Mouse (Mus musculus) hindbrain, embryonic 11.5 days (tissue): ENCODE measurements around the gene Fnip2. TPM values are rescaled to one million over a fixed set of nuclear protein-coding genes. Genes with fewer than 3 reads are reported as not detected.

ENCODE experiments used
- ATAC-seq: fragments of 200-750 bp; cut with Nextera tagmentation; 2 replicates; pipeline ENCODE4 v1.8.0; 2017; ENCODE audit warnings: mild to moderate bottlenecking, moderate TSS enrichment, moderate library complexity; ENCODE audit not compliant: low FRiP score
- DNase-seq: peaks from one replicate; pipeline ENCODE4 v3.0.0-alpha.2; 2015; ENCODE audit warnings: low spot score
- H3K27ac ChIP-seq: fragments of 300-500 bp; sonication (generic); 2 replicates; pipeline ENCODE4 v1.5.1; 2014; ENCODE audit warnings: mild to moderate bottlenecking, low read depth, low read length
- H3K27me3 ChIP-seq: fragments of 300-500 bp; sonication (generic); 2 replicates; pipeline ENCODE4 v1.6.1; 2014; ENCODE audit warnings: mild to moderate bottlenecking, low read length, moderate library complexity, mixed read lengths; ENCODE audit not compliant: control insufficient read depth, insufficient read depth
- H3K36me3 ChIP-seq: fragments of 300-500 bp; sonication (generic); 2 replicates; pipeline ENCODE4 v1.6.1; 2014; ENCODE audit warnings: mild to moderate bottlenecking, low read length, moderate library complexity, mixed read lengths; ENCODE audit not compliant: control insufficient read depth, insufficient read depth
- H3K4me1 ChIP-seq: fragments of 300-500 bp; sonication (generic); replicated peaks from 2 replicates; pipeline ENCODE4 v1.6.1; 2014; ENCODE audit warnings: low read length, mixed read lengths; ENCODE audit not compliant: control insufficient read depth, insufficient read depth
- H3K4me2 ChIP-seq: fragments of 300-500 bp; sonication (generic); replicated peaks from 2 replicates; pipeline ENCODE4 v1.6.1; 2014; ENCODE audit warnings: mild to moderate bottlenecking, low read depth, low read length
- H3K4me3 ChIP-seq: fragments of 300-500 bp; sonication (generic); 2 replicates; pipeline ENCODE4 v1.5.1; 2014; ENCODE audit warnings: low read depth, low read length
- H3K9ac ChIP-seq: fragments of 300-500 bp; sonication (generic); 2 replicates; pipeline ENCODE4 v1.6.1; 2014; ENCODE audit warnings: low read depth, low read length
- H3K9me3 ChIP-seq: fragments of 300-500 bp; sonication (generic); 2 replicates; pipeline ENCODE4 v1.6.1; 2016; ENCODE audit warnings: low read length; ENCODE audit not compliant: control insufficient read depth
- WGBS: fragments of 180-500 bp; shearing (Covaris S2); extraction: QIAGEN DNeasy Blood & Tissue Kit; methylation state at CpG from one replicate; pipeline ENCODE4 v1.1.7; 2014; 5-methylcytosine and 5-hydroxymethylcytosine counted together
- polyA plus RNA-seq: library from polyadenylated mRNA; unstranded; fragments of >200 nt; fragmentation: Nextera tagmentation; extraction: Ambion mirVana; gene quantifications from 2 replicates; pipeline ENCODE4 v1.2.1, GENCODE M21; 2014

The Fnip2 gene
- polyA plus RNA-seq, 1 experiment from 2014 or later: 7.9 TPM

DNA sequence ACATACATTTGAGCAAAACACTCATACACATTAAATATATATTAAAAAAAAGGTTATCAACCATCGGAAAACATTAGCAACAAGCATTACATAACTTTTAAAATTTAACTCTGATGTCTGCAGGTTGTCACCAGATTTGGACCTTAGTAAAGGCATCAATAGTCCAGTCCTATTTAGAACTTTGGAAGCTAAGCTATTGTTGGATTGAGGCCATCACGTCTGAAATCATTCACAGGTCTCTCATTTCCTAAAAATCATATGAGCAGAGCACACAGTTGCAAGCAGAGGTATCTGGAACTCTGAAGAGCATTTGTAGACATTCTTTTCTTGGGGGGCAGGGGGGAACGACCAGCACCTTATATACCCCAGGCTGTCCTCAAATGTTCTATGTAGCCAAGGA, 28.5 kb downstream of the Fnip2 start:
- Histone ChIP-seq H3K9me3 (no peaks in the 10 kb centered on the region), H3K4me1 (no peaks in the 10 kb centered on the region), H3K4me2 (no peak overlapping the region), H3K4me3 (no peak overlapping the region), H3K9ac (no peak overlapping the region), H3K27ac (no peak overlapping the region), H3K27me3 (no peaks in the 10 kb centered on the region), H3K36me3 (no peaks in the 10 kb centered on the region)
- DNase-seq (no peak), ATAC-seq (no peak)
- 94% methylated on average over 3 of the region's 3 CpGs for WGBS

DNA sequence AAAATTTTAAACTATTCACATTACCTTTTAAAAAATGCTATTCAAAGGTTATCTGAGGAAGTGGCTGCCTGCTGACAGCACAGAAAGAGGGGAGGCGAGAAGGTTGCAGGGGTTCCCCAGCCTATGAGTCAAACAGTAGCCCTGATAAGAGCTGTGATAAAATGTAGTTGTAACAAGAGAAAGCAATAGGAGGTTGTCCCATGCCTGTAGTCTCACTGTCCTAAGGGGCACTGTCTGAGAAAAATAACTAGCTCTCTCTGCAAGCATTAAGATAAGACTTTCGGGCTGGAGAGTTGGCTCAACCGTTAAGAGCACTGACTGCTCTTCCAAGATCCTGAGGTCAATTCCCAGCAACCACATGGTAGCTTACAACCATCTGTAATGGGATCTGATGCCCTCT, 29.3 kb downstream of the Fnip2 start:
- Histone ChIP-seq H3K4me2 (no peak overlapping the region), H3K9ac (no peak overlapping the region), H3K27me3 (no peaks in the 10 kb centered on the region), H3K4me3 (no peak overlapping the region), H3K27ac (no peak overlapping the region), H3K4me1 (no peaks in the 10 kb centered on the region), H3K9me3 (no peaks in the 10 kb centered on the region), H3K36me3 (no peaks in the 10 kb centered on the region)
- DNase-seq: no peak
- no peak for ATAC-seq
- 99% methylated on average over 3 of the region's 3 CpGs for WGBS

DNA sequence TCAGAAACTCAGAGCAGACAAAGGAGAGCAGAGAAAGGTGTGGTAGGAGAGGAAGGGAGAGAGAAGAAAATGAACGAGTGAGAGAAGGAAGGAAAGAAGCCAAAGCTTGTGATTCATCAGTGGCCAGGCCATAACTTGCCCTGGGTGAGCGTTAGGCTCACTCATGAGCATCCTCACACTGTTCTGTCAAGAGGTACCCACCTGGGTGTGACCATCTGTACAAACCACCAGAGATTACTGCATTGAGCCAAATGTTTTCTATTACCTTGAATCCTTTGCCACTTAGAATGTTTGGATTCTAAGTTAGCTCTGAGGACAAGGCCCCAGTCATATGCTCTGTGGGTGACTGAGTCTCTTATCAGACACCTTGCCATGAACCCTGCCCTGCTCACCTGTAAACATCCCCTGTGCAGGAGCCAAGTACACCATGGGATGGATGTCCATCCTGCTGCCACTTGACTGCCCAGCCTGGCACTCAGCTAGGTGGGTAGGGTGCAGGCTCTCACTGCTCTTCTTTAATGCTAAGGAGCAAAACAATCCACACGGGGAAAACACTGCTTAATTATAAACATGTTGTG, 29.9 kb downstream of the Fnip2 start:
- DNase-seq: no peak
- H3K4me2 ChIP-seq: no peak overlapping the region
- 90% methylated on average over 3 of the region's 3 CpGs for WGBS
- no peaks in the 10 kb centered on the region for H3K4me1 ChIP-seq
- H3K36me3 ChIP-seq: no peaks in the 10 kb centered on the region
- no peaks in the 10 kb centered on the region for H3K27me3 ChIP-seq
- no peak overlapping the region for H3K4me3 ChIP-seq
- no peak overlapping the region for H3K9ac ChIP-seq
- no peaks in the 10 kb centered on the region for H3K9me3 ChIP-seq
- ATAC-seq: no peak
- H3K27ac ChIP-seq: no peak overlapping the region

DNA sequence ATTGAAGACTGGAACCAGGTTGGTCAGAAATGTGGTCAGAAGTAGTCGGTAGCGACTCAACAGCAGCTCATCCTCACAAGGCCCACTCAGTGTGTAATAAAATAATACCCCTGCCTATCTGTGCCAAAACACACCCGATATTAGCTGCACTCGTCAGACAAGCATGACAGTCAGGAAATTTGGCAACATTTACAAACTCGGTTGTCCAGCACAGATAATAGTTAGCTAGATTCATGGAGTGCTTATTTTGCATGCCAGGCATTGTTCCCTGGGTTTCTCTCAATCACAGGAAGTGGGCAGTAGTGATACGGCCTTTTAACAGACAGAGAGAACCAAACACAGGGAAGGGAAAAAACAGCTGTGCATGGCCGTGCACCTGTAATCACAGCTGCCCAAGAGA, 30.6 kb downstream of the Fnip2 start:
- 89% methylated on average over 7 of the region's 7 CpGs for WGBS
- no peak overlapping the region for H3K27ac ChIP-seq
- DNase-seq: no peak
- H3K4me1 ChIP-seq: no peaks in the 10 kb centered on the region
- H3K4me3 ChIP-seq: no peak overlapping the region
- H3K9me3 ChIP-seq: no peaks in the 10 kb centered on the region
- no peak overlapping the region for H3K9ac ChIP-seq
- no peak for ATAC-seq
- H3K36me3 ChIP-seq: no peaks in the 10 kb centered on the region
- H3K4me2 ChIP-seq: no peak overlapping the region
- no peaks in the 10 kb centered on the region for H3K27me3 ChIP-seq

DNA sequence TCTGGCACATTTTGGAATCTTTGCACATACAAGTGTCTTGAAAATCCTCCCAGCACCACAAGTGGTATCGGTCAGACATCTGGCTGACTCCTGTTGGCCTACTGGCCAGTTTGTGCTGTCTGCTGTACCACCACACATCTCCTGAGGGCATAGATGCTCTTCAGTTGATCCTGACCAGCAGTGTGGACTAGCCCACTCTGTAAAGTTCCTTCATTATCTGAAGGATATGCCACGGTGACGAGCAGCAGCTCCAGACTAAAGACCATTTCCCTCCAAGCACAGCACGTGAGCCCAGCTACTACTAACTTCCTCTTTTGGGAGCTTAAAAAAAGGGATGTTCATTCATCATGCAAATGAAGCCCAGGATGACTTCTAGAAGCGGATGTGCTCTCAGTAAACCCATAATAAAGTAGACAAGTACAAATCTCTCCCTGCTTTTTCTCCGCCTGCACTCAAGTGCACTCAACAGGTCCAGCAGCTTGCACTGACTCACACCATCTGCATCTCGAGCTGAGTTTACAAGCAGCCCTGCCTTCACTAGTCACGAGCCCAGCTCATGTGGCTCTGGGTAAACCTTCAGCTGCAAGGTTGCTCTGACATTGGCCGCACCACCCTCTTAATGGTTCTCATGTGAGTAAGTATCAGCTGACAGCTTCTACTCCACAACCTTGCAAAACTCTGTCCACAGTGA, 35.9 kb downstream of the Fnip2 start:
- no peaks in the 10 kb centered on the region for H3K27me3 ChIP-seq
- no peaks in the 10 kb centered on the region for H3K4me1 ChIP-seq
- no peak overlapping the region for H3K4me3 ChIP-seq
- no peaks in the 10 kb centered on the region for H3K9me3 ChIP-seq
- no peak for DNase-seq
- H3K4me2 ChIP-seq: no peak overlapping the region
- no peaks in the 10 kb centered on the region for H3K36me3 ChIP-seq
- no peak overlapping the region for H3K27ac ChIP-seq
- 84% methylated on average over 9 of the region's 9 CpGs for WGBS
- no peak overlapping the region for H3K9ac ChIP-seq
- no peak for ATAC-seq

DNA sequence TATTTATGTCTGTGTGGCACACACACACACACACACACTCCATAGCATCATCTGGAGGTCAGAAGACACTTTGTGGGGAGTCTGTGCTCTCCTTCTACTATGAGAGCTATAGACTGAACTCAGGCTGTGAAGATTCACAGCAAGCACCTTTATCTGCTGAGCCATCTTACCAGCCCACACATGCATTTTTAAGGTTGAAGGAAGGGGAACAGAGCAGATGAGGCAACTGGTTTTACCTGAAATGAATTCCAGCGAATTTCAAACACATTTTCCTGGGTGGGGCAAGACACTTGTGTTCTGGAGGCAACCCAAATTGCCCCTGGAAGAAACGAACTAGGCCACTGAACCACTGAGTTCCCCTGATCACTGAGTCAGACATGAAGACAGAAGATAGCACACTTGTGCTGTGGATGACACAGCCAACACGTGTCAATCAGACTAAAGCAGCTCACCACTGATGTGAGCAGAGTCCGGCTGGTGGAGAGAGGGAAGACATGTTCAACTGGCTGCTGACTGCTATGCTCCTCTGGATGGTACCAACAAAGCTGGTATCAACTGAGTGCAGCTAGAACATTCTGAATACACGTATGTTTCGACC, 38.0 kb downstream of the Fnip2 start:
- DNase-seq: no peak
- Histone ChIP-seq H3K36me3 (no peaks in the 10 kb centered on the region), H3K4me2 (no peak overlapping the region), H3K9me3 (no peaks in the 10 kb centered on the region), H3K4me3 (no peak overlapping the region), H3K27me3 (no peaks in the 10 kb centered on the region), H3K4me1 (no peaks in the 10 kb centered on the region), H3K9ac (no peak overlapping the region), H3K27ac (no peak overlapping the region)
- 86% methylated on average over 6 of the region's 6 CpGs for WGBS
- no peak for ATAC-seq

DNA sequence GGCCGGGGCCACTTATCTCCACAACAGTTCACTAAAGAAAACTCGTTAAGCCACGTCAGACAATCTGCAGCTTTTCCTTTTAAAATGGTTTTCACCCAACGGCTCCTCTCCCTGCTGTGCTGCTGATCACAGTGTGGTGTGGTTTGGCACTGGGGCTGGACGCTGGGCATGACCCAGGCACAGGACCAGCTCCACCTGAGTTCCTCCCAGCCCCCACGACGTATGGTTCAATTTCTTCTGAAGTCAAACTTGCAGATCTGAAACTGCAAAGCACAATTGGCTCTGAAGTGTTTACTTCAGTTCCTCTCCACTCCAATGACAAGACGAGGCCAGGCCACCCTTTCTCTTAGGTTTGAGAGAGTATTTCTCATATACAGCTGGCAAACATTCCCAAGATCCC, 39.1 kb downstream of the Fnip2 start:
- WGBS: 82% methylated on average over 8 of the region's 8 CpGs
- H3K36me3 ChIP-seq: no peaks in the 10 kb centered on the region
- no peak overlapping the region for H3K27ac ChIP-seq
- H3K9me3 ChIP-seq: no peaks in the 10 kb centered on the region
- H3K4me2 ChIP-seq: no peak overlapping the region
- no peaks in the 10 kb centered on the region for H3K27me3 ChIP-seq
- DNase-seq (no peak), ATAC-seq (no peak)
- no peaks in the 10 kb centered on the region for H3K4me1 ChIP-seq
- no peak overlapping the region for H3K4me3 ChIP-seq
- H3K9ac ChIP-seq: no peak overlapping the region

DNA sequence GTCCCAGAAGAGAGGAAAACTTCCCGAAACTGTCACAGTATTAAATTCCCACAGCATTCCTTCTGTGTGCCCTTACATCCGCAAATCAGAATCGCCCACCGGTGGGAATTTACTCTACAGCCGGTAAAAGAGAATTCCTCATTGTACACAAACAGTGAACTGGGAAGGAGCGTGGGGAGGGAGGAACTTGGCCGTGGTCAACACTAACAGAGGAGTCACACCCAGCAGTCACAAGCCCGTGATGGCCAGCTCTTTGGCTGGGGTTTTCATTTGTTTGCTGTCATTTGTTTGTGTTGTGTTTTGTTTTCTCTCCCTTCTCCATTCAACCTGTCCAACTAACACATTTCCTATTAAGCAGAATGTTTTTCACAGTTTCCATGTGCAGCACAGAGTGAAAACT, 39.7 kb downstream of the Fnip2 start:
- H3K27ac ChIP-seq: no peak overlapping the region
- no peaks in the 10 kb centered on the region for H3K27me3 ChIP-seq
- no peak for ATAC-seq
- no peak overlapping the region for H3K4me2 ChIP-seq
- H3K9me3 ChIP-seq: no peaks in the 10 kb centered on the region
- H3K4me3 ChIP-seq: no peak overlapping the region
- DNase-seq: no peak
- no peaks in the 10 kb centered on the region for H3K4me1 ChIP-seq
- no peak overlapping the region for H3K9ac ChIP-seq
- H3K36me3 ChIP-seq: no peaks in the 10 kb centered on the region
- WGBS: 68% methylated on average over 8 of the region's 8 CpGs

DNA sequence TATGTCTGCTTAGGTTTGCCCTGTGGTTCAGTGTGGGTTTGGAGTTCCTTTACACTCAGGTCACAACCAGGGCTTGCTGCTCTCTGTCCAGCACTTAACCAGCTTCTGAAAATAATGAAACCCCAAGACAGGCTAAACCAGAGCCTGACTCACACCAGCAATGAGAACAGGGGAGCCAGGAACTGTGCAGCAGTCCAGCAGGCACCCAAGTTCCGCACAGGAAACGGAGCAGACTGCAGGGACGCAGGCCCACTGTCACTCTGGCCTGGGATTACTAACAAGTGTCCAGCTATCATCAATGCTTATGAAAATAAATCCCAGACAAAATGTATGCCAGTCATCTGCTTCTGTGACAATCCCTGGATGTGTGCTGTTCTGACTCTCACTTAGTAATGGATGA, 40.1 kb downstream of the Fnip2 start:
- no peaks in the 10 kb centered on the region for H3K27me3 ChIP-seq
- WGBS: 93% methylated on average over 3 of the region's 3 CpGs
- DNase-seq: no peak

More for the DNA sequence above, 40.1 kb downstream of the Fnip2 start:
- Histone ChIP-seq H3K4me3 (no peak overlapping the region), H3K9me3 (no peaks in the 10 kb centered on the region), H3K36me3 (no peaks in the 10 kb centered on the region), H3K4me2 (no peak overlapping the region), H3K4me1 (no peaks in the 10 kb centered on the region), H3K9ac (no peak overlapping the region), H3K27ac (no peak overlapping the region)
- no peak for ATAC-seq
